ENCODE assay signal across 8 mouse cellular contexts in the genomic region with DNA sequence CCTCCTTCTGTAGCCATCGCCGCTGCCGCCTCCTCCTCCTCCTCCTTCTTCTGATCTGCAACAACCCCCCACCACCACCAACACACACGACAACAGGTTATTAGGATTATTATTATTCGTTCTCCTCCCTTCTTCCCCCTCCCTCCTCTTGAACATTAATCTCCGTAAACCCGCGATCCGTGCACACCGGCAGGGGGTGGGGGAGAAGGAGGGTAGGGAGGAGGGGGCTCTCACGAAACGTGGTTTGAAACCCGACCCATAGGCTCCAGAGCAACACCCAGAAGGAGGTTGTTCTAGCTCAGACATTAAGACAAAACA. TPM values are rescaled to one million over a fixed set of nuclear protein-coding genes. Genes with fewer than 3 reads are reported as not detected.
DNase-seq lines count a peak whose midpoint lies in the region; ATAC-seq and TF ChIP-seq lines count a peak whose summit lies in the region.

No protein-coding gene starts in this region.

- no peak for TF ChIP-seq RAD21 in MEL (IDR thresholded peaks at IDR 0.05; ENCODE audit: low read depth, low read length)

- no peak for ATAC-seq in heart, embryonic 16.5 days (replicated peaks; ENCODE audit: extremely low read depth, insufficient read depth, low FRiP score)
- ATAC-seq in monocyte, adult 5-6 weeks (replicated peaks; ENCODE audit: insufficient number of reproducible peaks, low FRiP score, low TSS enrichment, poor library complexity, severe bottlenecking) = no peak

- no peaks in the 10 kb centered on the region for H3K27me3 ChIP-seq in heart, embryonic 16.5 days (ENCODE audit: control insufficient read depth, insufficient read depth, low read length)
- H3K27me3 ChIP-seq in MEL (ENCODE audit: control insufficient read depth in 1 of 2, insufficient read depth in 2 of 2, low read length in 2 of 2) = no peaks in the 10 kb centered on the region
- H3K27me3 ChIP-seq in hindbrain, embryonic 10.5 days (ENCODE audit: insufficient read depth, poor library complexity, severe bottlenecking) = no peaks in the 10 kb centered on the region

- TF ChIP-seq CTCF in MEL (IDR thresholded peaks at IDR 0.05 in 2 of 3, conservative IDR thresholded peaks at IDR 0.05 in 1 of 3; ENCODE audit: control insufficient read depth in 1 of 3, insufficient read depth in 1 of 3, low read depth in 2 of 3, low read length in 3 of 3, poor library complexity in 1 of 3, severe bottlenecking in 1 of 3) = no peak

- H3K27ac ChIP-seq in heart, embryonic 16.5 days (ENCODE audit: low read length) = peak overlapping the region; percentile 93
- peak overlapping the region; percentile 88 for H3K27ac ChIP-seq in MEL (ENCODE audit: control insufficient read depth, low read depth, low read length)
- H3K27ac ChIP-seq in hindbrain, embryonic 10.5 days = peak overlapping the region; percentile 97

- intact Hi-C loops in heart, postnatal 14 days (cut with DNase I) = loop anchor here (5.0 kb wide), 2 partner anchors 308 to 552 kb away; no protein-coding TSS in a partner anchor
- intact Hi-C loops in gastrocnemius, postnatal 36 days (cut with DNase I) = loop anchor here (5.0 to 10.0 kb wide), 3 partner anchors 103 to 306 kb away; partner anchors contain the start of gene Dnah11

- H3K36me3 ChIP-seq in heart, embryonic 16.5 days (ENCODE audit: control insufficient read depth, insufficient read depth) = no peaks in the 10 kb centered on the region
- H3K36me3 ChIP-seq in MEL (ENCODE audit: control insufficient read depth in 1 of 2, insufficient read depth in 2 of 2, low read length in 2 of 2) = peaks cover 0 to 57% of the 10 kb centered on the region in 2 experiments; a peak in 2 of 4 replicates
- peaks cover 15% of the 10 kb centered on the region for H3K36me3 ChIP-seq in hindbrain, embryonic 10.5 days

- H3K4me2 ChIP-seq in heart, embryonic 16.5 days (ENCODE audit: low read depth, low read length) = peak overlapping the region; percentile 82

- peaks cover 23% of the 10 kb centered on the region for H3K4me1 ChIP-seq in heart, embryonic 16.5 days (ENCODE audit: control insufficient read depth, insufficient read depth, low read length)
- peaks cover 33 to 36% of the 10 kb centered on the region in 2 experiments for H3K4me1 ChIP-seq in MEL (ENCODE audit: control insufficient read depth in 1 of 2, insufficient read depth in 2 of 2, low read length in 2 of 2)
- peaks cover 50% of the 10 kb centered on the region for H3K4me1 ChIP-seq in hindbrain, embryonic 10.5 days (replicated peaks)

- TF ChIP-seq POLR2A in MEL (IDR thresholded peaks at IDR 0.05; ENCODE audit: control insufficient read depth in 1 of 2, insufficient read depth in 1 of 2, low read depth in 1 of 2, low read length in 2 of 2, poor library complexity in 1 of 2) = peak in 1 of 2 experiments; percentile 40; a peak in 1 of 4 replicates

- no peak for DNase-seq in heart, postnatal 14 days
- DNase-seq in MEL (ENCODE audit: low read depth, low spot score) = no peak
- no peak for DNase-seq in hindbrain, embryonic 10.5 days (ENCODE audit: low spot score)
- peak; percentile 93 for DNase-seq in mesoderm, embryonic 11.5 days (ENCODE audit: low read depth, low spot score)
- DNase-seq in cerebellum, postnatal 4 days (ENCODE audit: low spot score in 2 of 2) = no peak
- DNase-seq in gastrocnemius, postnatal 36 days = no peak

- no peaks in the 10 kb centered on the region for H3K9me3 ChIP-seq in heart, embryonic 16.5 days (replicated peaks; ENCODE audit: control insufficient read depth, low read length)
- no peaks in the 10 kb centered on the region for H3K9me3 ChIP-seq in MEL (replicated peaks; ENCODE audit: insufficient read depth, low read length)
- no peaks in the 10 kb centered on the region for H3K9me3 ChIP-seq in hindbrain, embryonic 10.5 days

- TF ChIP-seq EP300 in MEL (IDR thresholded peaks at IDR 0.05; ENCODE audit: low read depth in 1 of 2, low read length in 2 of 2) = no peak

- WGBS in heart, embryonic 16.5 days = 0% methylated on average over 13 of the region's 13 CpGs
- under 1% methylated on average over 13 of the region's 13 CpGs for WGBS in hindbrain, embryonic 10.5 days

- peaks cover 36% of the 10 kb centered on the region for H3K79me2 ChIP-seq in MEL (ENCODE audit: control insufficient read depth, insufficient read depth, low read length, poor library complexity)

- peak overlapping the region; percentile 99 for H3K4me3 ChIP-seq in heart, embryonic 16.5 days (ENCODE audit: low read length)
- peak overlapping the region; percentile 69 to 83 for H3K4me3 ChIP-seq in MEL (ENCODE audit: control insufficient read depth in 1 of 2, insufficient read depth in 1 of 2, low read depth in 2 of 2, low read length in 2 of 2)
- peak overlapping the region; percentile 83 for H3K4me3 ChIP-seq in hindbrain, embryonic 10.5 days

- peak overlapping the region; percentile 78 for H3K9ac ChIP-seq in heart, embryonic 16.5 days (ENCODE audit: low read length)
- H3K9ac ChIP-seq in MEL (ENCODE audit: control insufficient read depth, low read depth, low read length, poor library complexity, severe bottlenecking) = peak overlapping the region; percentile 79

TF ChIP-seq in MEL, 35 proteins besides CTCF, POLR2A, EP300 and RAD21:
- TF ChIP-seq SIN3A (IDR thresholded peaks at IDR 0.05; ENCODE audit: low read length) (no peak), POLR2AphosphoS5 (IDR thresholded peaks at IDR 0.05; ENCODE audit: borderline replicate concordance, low read depth, low read length) (no peak), HCFC1 (IDR thresholded peaks at IDR 0.05; ENCODE audit: low read depth, low read length) (no peak), MAZ (IDR thresholded peaks at IDR 0.05; ENCODE audit: low read depth, low read length) (no peak), ZC3H11A (IDR thresholded peaks at IDR 0.05; ENCODE audit: low read depth, low read length) (no peak), TBP (IDR thresholded peaks at IDR 0.05; ENCODE audit: low read depth, low read length) (no peak), TCF12 (IDR thresholded peaks at IDR 0.05; ENCODE audit: low read depth, low read length) (no peak)

RNA-seq across cellular contexts. Expression of gene Sp4, which starts 0.5 kb away (rescaled TPM):
- polyA plus RNA-seq in heart, embryonic 16.5 days (2015; fragmentation: Nextera tagmentation; extraction: Ambion mirVana) = 6.6 and 6.7 TPM in 2 replicates
- 10 to 100 TPM; 10.2 to 10.3 TPM for total RNA-seq in heart, postnatal 14 days (2021)
- total RNA-seq in MEL (2012; rRNA removed) = 35.3 and 35.4 TPM in 2 replicates
- polyA plus RNA-seq in MEL (2012; ENCODE audit: insufficient read depth in 1 of 2, insufficient read length in 2 of 2, low read depth in 1 of 2, low replicate concordance in 2 of 2, missing spikeins in 1 of 2) = 10 to 100 TPM; 21.4 to 33.9 TPM
- polyA plus RNA-seq in hindbrain, embryonic 10.5 days (2016; fragmentation: Nextera tagmentation; extraction: Ambion mirVana) = 10.8 TPM in 2 replicates
- 1 to 10 TPM; 6.7 to 9.5 TPM for total RNA-seq in gastrocnemius, postnatal 36 days (2021)
- 18.1 to 48.4 TPM (median 24.7 TPM) in 3 replicates for total RNA-seq in monocyte, adult 5-6 weeks (2017)
